Mouse (Mus musculus) CH12.LX (cell line): ENCODE results near the gene Srr.

Experiments
- POLR2A ChIP-seq: IDR thresholded peaks from 2 replicates; pipeline ENCODE4 v1.6.1; 2011; ENCODE audit warnings: low read depth, mild to moderate bottlenecking, improper control_type of control experiment, low read length
- SIN3A ChIP-seq: IDR thresholded peaks from 2 replicates; pipeline ENCODE4 v1.6.1; 2012; ENCODE audit warnings: low read length, improper control_type of control experiment, inconsistent platforms

DNA sequence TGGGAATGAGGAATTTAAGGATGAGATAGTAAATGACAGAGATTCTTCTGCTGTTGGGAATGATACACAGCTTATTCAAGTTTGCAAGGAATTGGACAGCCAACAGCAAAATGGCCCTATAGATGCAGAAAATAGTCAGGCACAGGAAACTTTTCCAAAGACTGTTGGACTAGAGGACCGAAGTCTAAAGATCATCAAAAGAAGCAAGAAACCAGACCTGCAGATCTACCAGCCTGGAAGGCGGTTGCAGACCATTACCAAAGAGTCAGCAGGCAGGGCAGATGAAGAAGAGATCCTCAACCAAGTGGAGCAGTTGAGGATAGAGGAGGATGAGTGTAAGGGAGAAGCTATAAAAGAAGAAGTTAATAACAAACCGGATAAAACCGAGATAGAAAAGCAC, 3.4 kb upstream of the Srr start:
- no peak for TF ChIP-seq SIN3A
- no peak for TF ChIP-seq POLR2A
